Comparison of ENCODE assay signal across 16 mouse cellular contexts in the genomic region with DNA sequence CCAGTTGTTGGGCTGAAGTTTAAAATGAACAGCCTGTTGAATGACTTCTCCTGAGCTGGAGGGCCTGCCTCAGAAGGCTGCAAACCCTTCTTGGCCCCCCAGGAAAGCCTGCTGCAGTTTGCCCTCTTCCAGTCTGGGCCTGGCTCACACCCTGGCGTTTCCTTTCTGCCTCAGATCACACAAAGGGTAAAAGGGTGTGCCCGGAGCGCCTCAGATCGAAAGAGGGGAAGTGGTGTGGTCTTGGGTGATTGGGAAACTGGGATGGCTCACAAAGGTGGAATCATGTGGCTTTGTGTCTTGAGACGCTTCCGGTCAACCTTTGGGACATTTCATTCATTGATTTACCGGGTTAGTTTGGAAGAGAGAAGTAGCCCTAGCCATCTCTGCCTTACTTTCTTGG. TPM values are rescaled to one million over a fixed set of nuclear protein-coding genes. Genes with fewer than 3 reads are reported as not detected.
A peak's percentile ranks its signal among the peaks of the same experiment; 100 is the strongest.
DNase-seq lines count a peak whose midpoint lies in the region; ATAC-seq and TF ChIP-seq lines count a peak whose summit lies in the region.
"Had no signal": no experiment of that assay in that cellular context is flagged by ENCODE, and none has a peak within 500 bp of the region (broad histone marks: within the 10 kb centered on the region; RNA-seq: fewer than 3 reads in every experiment).

No protein-coding gene starts in this region.

- peak overlapping the region; percentile 35; the same call in 1 of the 2 replicates for H3K27ac ChIP-seq in forebrain, embryonic 10.5 days
- H3K27ac ChIP-seq in forebrain, embryonic 11.5 days (ENCODE audit: low read depth, low read length) = no peak overlapping the region
- H3K27ac ChIP-seq in left cerebral cortex, adult 2 months = no peak overlapping the region
- H3K27ac ChIP-seq: hindbrain, embryonic 12.5 days; liver, embryonic 14.5 days had no signal

- H3K36me3 ChIP-seq in forebrain, embryonic 10.5 days (replicated peaks) = peaks cover 88% of the 10 kb centered on the region
- H3K36me3 ChIP-seq in forebrain, embryonic 11.5 days (ENCODE audit: control insufficient read depth, insufficient read depth, low read length) = no peaks in the 10 kb centered on the region; the same call in 1 of the 2 replicates

- no peaks in the 10 kb centered on the region for H3K27me3 ChIP-seq in forebrain, embryonic 10.5 days (ENCODE audit: poor library complexity, severe bottlenecking)
- no peaks in the 10 kb centered on the region for H3K27me3 ChIP-seq in forebrain, embryonic 11.5 days (ENCODE audit: control insufficient read depth, insufficient read depth, low read length)
- H3K27me3 ChIP-seq: hindbrain, embryonic 12.5 days had no signal

- no peak for DNase-seq in forebrain, embryonic 10.5 days (ENCODE audit: extremely low spot score, low spot score)
- DNase-seq in forebrain, embryonic 11.5 days (ENCODE audit: low spot score) = no peak
- DNase-seq in thymus, postnatal 0 days (ENCODE audit: low spot score) = peak; percentile 42
- no peak for DNase-seq in thymus, postnatal 36 days
- no peak for DNase-seq in cerebellum, adult 11-12 months
- no peak for DNase-seq in left cerebral cortex, adult 2 months (ENCODE audit: extremely low spot score in 1 of 2, low spot score in 2 of 2)
- DNase-seq: adrenal gland, postnatal 25 days; midbrain, embryonic 14.5 days; right cerebral cortex, postnatal 4 days had no signal

- no peak overlapping the region for H3K9ac ChIP-seq in forebrain, embryonic 11.5 days (ENCODE audit: low read length)
- H3K9ac ChIP-seq: hindbrain, embryonic 12.5 days; liver, embryonic 14.5 days had no signal

- peaks cover 18% of the 10 kb centered on the region for H3K4me1 ChIP-seq in forebrain, embryonic 10.5 days
- no peaks in the 10 kb centered on the region for H3K4me1 ChIP-seq in forebrain, embryonic 11.5 days (replicated peaks; ENCODE audit: control insufficient read depth, insufficient read depth, low read length)
- H3K4me1 ChIP-seq: hindbrain, embryonic 12.5 days had no signal

- no peak for ATAC-seq in forebrain, embryonic 11.5 days (replicated peaks; ENCODE audit: low FRiP score)
- ATAC-seq in megakaryocyte, adult 5-6 weeks (ENCODE audit: poor library complexity, severe bottlenecking) = peak; percentile 62
- ATAC-seq in erythroid progenitor cell, adult 5-6 weeks (replicated peaks; ENCODE audit: low FRiP score, poor library complexity, severe bottlenecking) = no peak

- H3K9me3 ChIP-seq in forebrain, embryonic 10.5 days = no peaks in the 10 kb centered on the region
- no peaks in the 10 kb centered on the region for H3K9me3 ChIP-seq in forebrain, embryonic 11.5 days (ENCODE audit: control insufficient read depth, low read length)
- H3K9me3 ChIP-seq: hindbrain, embryonic 12.5 days had no signal

- no peak overlapping the region for H3K4me3 ChIP-seq in forebrain, embryonic 10.5 days
- H3K4me3 ChIP-seq in forebrain, embryonic 11.5 days (ENCODE audit: low read depth, low read length) = no peak overlapping the region
- no peak overlapping the region for H3K4me3 ChIP-seq in left cerebral cortex, adult 2 months
- H3K4me3 ChIP-seq: erythroblast, embryonic 14.5 days; hindbrain, embryonic 12.5 days had no signal

- intact Hi-C loops in left cerebral cortex, adult 2 months (cut with DNase I) = no loop called here

- TF ChIP-seq CTCF in left cerebral cortex, adult 2 months (IDR thresholded peaks at IDR 0.05) = no peak

- WGBS in forebrain, embryonic 10.5 days = 80% methylated on average over 7 of the region's 7 CpGs
- WGBS in forebrain, embryonic 11.5 days = 85% methylated on average over 7 of the region's 7 CpGs

- H3K4me2 ChIP-seq in forebrain, embryonic 11.5 days (ENCODE audit: low read depth, low read length, severe bottlenecking) = no peak overlapping the region
- H3K4me2 ChIP-seq: heart, embryonic 11.5 days; hindbrain, embryonic 12.5 days had no signal

RNA-seq across cellular contexts. Expression of a gene that starts 14.2 kb away (rescaled TPM):
- polyA plus RNA-seq in forebrain, embryonic 10.5 days (2016; fragmentation: Nextera tagmentation; extraction: Ambion mirVana) = 13.3 and 15.9 TPM in 2 replicates
- polyA plus RNA-seq in forebrain, embryonic 11.5 days (2014; fragmentation: Nextera tagmentation; extraction: Ambion mirVana) = 13.3 and 17.7 TPM in 2 replicates
- polyA plus RNA-seq in thymus, postnatal 0 days (2015; fragmentation: Nextera tagmentation; extraction: Ambion mirVana) = 4.5 and 5.0 TPM in 2 replicates
- total RNA-seq in megakaryocyte, adult 5-6 weeks (2015) = 2.3 and 2.5 TPM in 2 replicates
- 0.33 and 0.45 TPM in 2 replicates for total RNA-seq in megakaryocyte, adult 5-6 weeks (2017)
- not detected in 2 replicates for total RNA-seq in erythroid progenitor cell, adult 5-6 weeks (2015; ENCODE audit: low replicate concordance)
- not detected in 2 replicates for total RNA-seq in erythroid progenitor cell, adult 5-6 weeks (2017; ENCODE audit: low replicate concordance)
- total RNA-seq in left cerebral cortex, adult 2 months (2021) = 10 to 100 TPM; 77.6 to 78.9 TPM
- polyA plus RNA-seq: erythroblast, embryonic 14.5 days had no signal

RNA-seq across cellular contexts. Expression of a gene that starts 27.6 kb away (rescaled TPM):
- polyA plus RNA-seq in forebrain, embryonic 10.5 days (2016; fragmentation: Nextera tagmentation; extraction: Ambion mirVana) = 85.5 and 87.3 TPM in 2 replicates
- polyA plus RNA-seq in forebrain, embryonic 11.5 days (2014; fragmentation: Nextera tagmentation; extraction: Ambion mirVana) = 77.6 and 77.8 TPM in 2 replicates
- 98.7 and 108 TPM in 2 replicates for polyA plus RNA-seq in thymus, postnatal 0 days (2015; fragmentation: Nextera tagmentation; extraction: Ambion mirVana)
- total RNA-seq in megakaryocyte, adult 5-6 weeks (2015) = 121 and 128 TPM in 2 replicates
- total RNA-seq in megakaryocyte, adult 5-6 weeks (2017) = 315 and 351 TPM in 2 replicates
- 28.9 and 33.5 TPM in 2 replicates for total RNA-seq in erythroid progenitor cell, adult 5-6 weeks (2015; ENCODE audit: low replicate concordance)
- total RNA-seq in erythroid progenitor cell, adult 5-6 weeks (2017; ENCODE audit: low replicate concordance) = 14.8 and 57.0 TPM in 2 replicates
- total RNA-seq in left cerebral cortex, adult 2 months (2021) = 100 to 1,000 TPM; 174 to 191 TPM

RNA-seq across cellular contexts. Expression of a gene that starts 44.2 kb away (rescaled TPM):
- 449 and 492 TPM in 2 replicates for polyA plus RNA-seq in forebrain, embryonic 10.5 days (2016; fragmentation: Nextera tagmentation; extraction: Ambion mirVana)
- 400 and 454 TPM in 2 replicates for polyA plus RNA-seq in forebrain, embryonic 11.5 days (2014; fragmentation: Nextera tagmentation; extraction: Ambion mirVana)
- 766 and 768 TPM in 2 replicates for polyA plus RNA-seq in thymus, postnatal 0 days (2015; fragmentation: Nextera tagmentation; extraction: Ambion mirVana)
- 1,123 and 1,179 TPM in 2 replicates for total RNA-seq in megakaryocyte, adult 5-6 weeks (2015)
- total RNA-seq in megakaryocyte, adult 5-6 weeks (2017) = 895 and 904 TPM in 2 replicates
- total RNA-seq in erythroid progenitor cell, adult 5-6 weeks (2015; ENCODE audit: low replicate concordance) = 324 and 337 TPM in 2 replicates
- 331 and 402 TPM in 2 replicates for total RNA-seq in erythroid progenitor cell, adult 5-6 weeks (2017; ENCODE audit: low replicate concordance)
- 100 to 1,000 TPM; 326 to 327 TPM for total RNA-seq in left cerebral cortex, adult 2 months (2021)

RNA-seq across cellular contexts. Expression of a gene that starts 50.7 kb away (rescaled TPM):
- polyA plus RNA-seq in forebrain, embryonic 10.5 days (2016; fragmentation: Nextera tagmentation; extraction: Ambion mirVana) = 0.73 TPM in 1 of 2 replicates, not detected in the other
- 0.44 TPM in 1 of 2 replicates, not detected in the other for polyA plus RNA-seq in forebrain, embryonic 11.5 days (2014; fragmentation: Nextera tagmentation; extraction: Ambion mirVana)
- polyA plus RNA-seq in thymus, postnatal 0 days (2015; fragmentation: Nextera tagmentation; extraction: Ambion mirVana) = 0.44 TPM in 1 of 2 replicates, not detected in the other
- not detected in 2 replicates for total RNA-seq in megakaryocyte, adult 5-6 weeks (2015)
- total RNA-seq in megakaryocyte, adult 5-6 weeks (2017) = not detected in 2 replicates
- not detected in 2 replicates for total RNA-seq in erythroid progenitor cell, adult 5-6 weeks (2015; ENCODE audit: low replicate concordance)
- not detected in 2 replicates for total RNA-seq in erythroid progenitor cell, adult 5-6 weeks (2017; ENCODE audit: low replicate concordance)
- 1 to 10 TPM in 1 of 2 experiments, not detected in 1; 1.0 TPM for total RNA-seq in left cerebral cortex, adult 2 months (2021)
- total RNA-seq: adrenal gland, postnatal 25 days; gastrocnemius, adult 18-20 months had no signal
- polyA plus RNA-seq: erythroblast, embryonic 14.5 days; heart, embryonic 11.5 days; midbrain, embryonic 14.5 days had no signal

RNA-seq across cellular contexts. Expression of a gene that starts 57.5 kb away (rescaled TPM):
- polyA plus RNA-seq in forebrain, embryonic 10.5 days (2016; fragmentation: Nextera tagmentation; extraction: Ambion mirVana) = 0.64 and 0.91 TPM in 2 replicates
- 0.40 and 0.83 TPM in 2 replicates for polyA plus RNA-seq in forebrain, embryonic 11.5 days (2014; fragmentation: Nextera tagmentation; extraction: Ambion mirVana)
- polyA plus RNA-seq in thymus, postnatal 0 days (2015; fragmentation: Nextera tagmentation; extraction: Ambion mirVana) = 0.70 and 0.75 TPM in 2 replicates
- total RNA-seq in megakaryocyte, adult 5-6 weeks (2015) = 0.30 and 2.1 TPM in 2 replicates
- total RNA-seq in megakaryocyte, adult 5-6 weeks (2017) = 0.73 and 1.5 TPM in 2 replicates
- not detected in 2 replicates for total RNA-seq in erythroid progenitor cell, adult 5-6 weeks (2015; ENCODE audit: low replicate concordance)
- 0.61 and 0.64 TPM in 2 replicates for total RNA-seq in erythroid progenitor cell, adult 5-6 weeks (2017; ENCODE audit: low replicate concordance)
- total RNA-seq in left cerebral cortex, adult 2 months (2021) = 1 to 10 TPM; 2.8 to 2.9 TPM
- polyA plus RNA-seq: erythroblast, embryonic 14.5 days had no signal

Comparison
In these comparisons a context has a peak if more than half of its experiments do, and no peak if none do; other contexts are left out.
1. RNA of a gene that starts 14.2 kb away (total RNA-seq): 77.6 to 78.9 TPM in left cerebral cortex, adult 2 months; 0.33 to 2.5 TPM in megakaryocyte, adult 5-6 weeks and not detected in erythroid progenitor cell, adult 5-6 weeks; every median in the first group is over 10 times any median in the second.